Mouse (Mus musculus) hematopoietic stem cell, adult 5-6 weeks (primary cell): ENCODE results near the gene Brcc3. TPM values are rescaled to one million over a fixed set of nuclear protein-coding genes. Genes with fewer than 3 reads are reported as not detected.

Source experiments
- total RNA-seq: library from RNA; stranded (forward); fragments of 172-1452, 232-1000 nt; gene quantifications from 2 replicates; pipeline ENCODE4 v1.2.3, GENCODE M21; 2017

Gene Brcc3
- total RNA-seq, 1 experiment from 2014 or later = 35.0 TPM

Other genes starting within 250 kb of the Brcc3 start
- gene Fundc2, start 34.2 kb upstream of the Brcc3 start, total RNA-seq = 90.7 and 97.9 TPM in 2 replicates
- gene F8, start 34.0 kb upstream of the Brcc3 start, total RNA-seq = 0.88 and 1.3 TPM in 2 replicates
- 9.0 and 12.9 TPM in 2 replicates for gene Cmc4, start within 50 bp of the Brcc3 start, total RNA-seq
- 16.6 and 19.1 TPM in 2 replicates for gene Mtcp1, start within 50 bp of the Brcc3 start, total RNA-seq
- gene Vbp1, start 97.7 kb downstream of the Brcc3 start, total RNA-seq = 160 and 185 TPM in 2 replicates
- gene Rab39b, start 161.6 kb downstream of the Brcc3 start, total RNA-seq = 0.05 and 0.44 TPM in 2 replicates